Mouse (Mus musculus) forebrain, embryonic 16.5 days (tissue): ENCODE results near the gene Padi3. TPM values are rescaled to one million over a fixed set of nuclear protein-coding genes. Genes with fewer than 3 reads are reported as not detected.
A peak's percentile ranks its signal among the peaks of the same experiment; 100 is the strongest.

Experiments used
- ATAC-seq: fragments of 200-750 bp; cut with Nextera tagmentation; 2 replicates; pipeline ENCODE4 v1.8.0; 2017; ENCODE audit warnings: mild to moderate bottlenecking, moderate library complexity
- H3K27ac ChIP-seq: fragments of 300-500 bp; sonication (generic); 2 replicates; pipeline ENCODE4 v1.5.1; 2014; ENCODE audit warnings: low read length, control low read depth
- H3K27me3 ChIP-seq: fragments of 300-500 bp; sonication (generic); replicated peaks from 2 replicates; pipeline ENCODE4 v1.6.1; 2014; ENCODE audit warnings: low read length; ENCODE audit not compliant: control insufficient read depth, insufficient read depth
- H3K36me3 ChIP-seq: fragments of 300-500 bp; sonication (generic); 2 replicates; pipeline ENCODE4 v1.6.1; 2014; ENCODE audit not compliant: control insufficient read depth, insufficient read depth
- H3K4me1 ChIP-seq: fragments of 300-500 bp; sonication (generic); replicated peaks from 2 replicates; pipeline ENCODE4 v1.6.1; 2014; ENCODE audit warnings: low read length; ENCODE audit not compliant: control insufficient read depth, insufficient read depth
- H3K4me2 ChIP-seq: fragments of 300-500 bp; sonication (generic); 2 replicates; pipeline ENCODE4 v1.6.1; 2014; ENCODE audit warnings: mild to moderate bottlenecking, low read length, control low read depth
- H3K4me3 ChIP-seq: fragments of 300-500 bp; sonication (generic); replicated peaks from 2 replicates; pipeline ENCODE4 v1.5.1; 2014; ENCODE audit warnings: mild to moderate bottlenecking, low read length, control low read depth
- H3K9ac ChIP-seq: fragments of 300-500 bp; sonication (generic); replicated peaks from 2 replicates; pipeline ENCODE4 v1.6.1; 2014; ENCODE audit warnings: low read depth, low read length, control low read depth
- H3K9me3 ChIP-seq: fragments of 300-500 bp; sonication (generic); 2 replicates; pipeline ENCODE4 v1.6.1; 2016; ENCODE audit warnings: low read length; ENCODE audit not compliant: control insufficient read depth
- WGBS: fragments of 180-500 bp; shearing (Covaris S2); extraction: QIAGEN DNeasy Blood & Tissue Kit; methylation state at CpG from one replicate; pipeline ENCODE4 v1.1.7; 2014; 5-methylcytosine and 5-hydroxymethylcytosine counted together
- polyA plus RNA-seq: library from polyadenylated mRNA; unstranded; fragments of >200 nt; fragmentation: Nextera tagmentation; extraction: Ambion mirVana; gene quantifications from 2 replicates; pipeline ENCODE4 v1.2.1, GENCODE M21; 2015

Gene Padi3
- polyA plus RNA-seq, 1 experiment from 2014 or later: not detected

DNA sequence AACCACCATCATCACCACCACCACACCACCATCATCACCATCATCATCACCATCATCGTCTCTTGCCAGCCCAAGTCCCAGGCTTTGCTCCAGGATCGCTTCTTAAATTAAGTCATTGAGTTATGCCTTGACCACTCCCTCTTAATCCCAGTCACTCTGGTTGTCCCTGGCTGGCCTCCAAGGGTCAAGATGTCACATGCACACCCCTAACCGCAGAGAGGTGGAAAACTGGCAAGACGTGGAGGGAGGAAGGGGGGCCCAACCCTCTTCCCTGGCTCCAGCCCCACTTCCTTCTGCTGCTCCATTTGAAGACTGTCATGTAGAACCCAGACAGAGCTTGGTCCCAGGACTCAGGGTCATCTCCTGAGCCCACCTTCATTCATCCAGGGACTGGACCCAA lies 34.5 kb upstream of the Padi3 start:
- Histone ChIP-seq H3K4me1 (0 out of 2 replicates have a peak, but pooled peaks cover 2% of the 10 kb centered on the region), H3K4me3 (no peak overlapping the region), H3K36me3 (no peaks in the 10 kb centered on the region), H3K27ac (no peak overlapping the region), H3K9me3 (no peaks in the 10 kb centered on the region), H3K4me2 (no peak overlapping the region), H3K9ac (no peak overlapping the region), H3K27me3 (no peaks in the 10 kb centered on the region)
- 71% methylated on average over 4 of the region's 4 CpGs for WGBS
- ATAC-seq: no peak

DNA sequence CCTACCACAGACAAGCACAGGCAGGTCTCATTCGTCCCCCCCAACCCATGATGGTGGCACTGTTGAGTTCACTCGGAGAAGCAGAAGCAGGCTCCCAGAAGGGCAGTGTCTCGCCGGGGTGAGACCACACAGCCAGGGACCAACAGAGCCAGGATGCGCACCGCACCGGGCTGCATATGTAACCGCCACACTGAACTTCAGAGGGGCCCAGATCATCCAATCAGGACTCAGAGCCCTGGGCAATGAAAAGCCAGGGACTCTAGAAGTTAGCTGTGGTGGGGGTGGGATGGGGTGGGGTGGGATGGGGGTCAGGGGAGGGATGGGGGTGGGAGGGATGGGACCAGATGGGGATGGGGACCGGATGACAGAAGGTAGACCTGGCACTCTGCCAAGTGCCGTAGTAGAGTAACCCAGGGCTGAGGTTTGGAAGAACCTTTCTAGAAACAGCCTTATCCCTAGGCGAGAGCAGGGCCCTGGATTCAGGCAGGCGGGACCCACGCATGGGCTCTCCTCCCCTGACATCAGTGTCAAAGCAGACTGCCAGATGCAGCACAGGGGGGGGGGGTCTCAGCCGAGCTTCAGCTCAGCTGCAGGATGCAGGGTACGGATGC lies 33.3 kb upstream of the Padi3 start:
- ATAC-seq: no peak
- 0 out of 2 replicates have a peak, but pooled peaks cover 2% of the 10 kb centered on the region for H3K4me1 ChIP-seq

DNA sequence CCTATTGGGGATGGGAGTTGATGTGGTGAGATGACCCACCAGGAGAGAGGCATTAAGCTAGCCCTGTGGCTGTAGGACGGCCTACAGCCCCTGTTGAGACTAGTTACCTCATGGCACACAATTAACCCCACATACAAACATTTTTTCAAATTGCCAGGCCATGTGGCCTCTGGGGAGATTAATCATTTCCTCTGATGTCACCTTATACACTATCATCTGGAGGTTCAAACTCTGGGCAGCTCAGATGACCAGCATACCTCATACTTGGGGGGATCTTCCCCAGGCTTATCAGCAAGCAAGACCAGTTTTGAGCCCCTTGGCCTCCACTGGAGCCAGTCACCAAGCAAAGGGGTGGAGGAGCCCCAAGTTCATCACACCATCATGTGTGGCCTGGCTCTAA lies 32.5 kb upstream of the Padi3 start:
- no peak overlapping the region for H3K9ac ChIP-seq
- 60% methylated on average over 1 of the region's 1 CpGs for WGBS
- no peak overlapping the region for H3K4me3 ChIP-seq
- no peaks in the 10 kb centered on the region for H3K27me3 ChIP-seq
- H3K27ac ChIP-seq: no peak overlapping the region
- H3K36me3 ChIP-seq: no peaks in the 10 kb centered on the region
- H3K9me3 ChIP-seq: no peaks in the 10 kb centered on the region
- H3K4me1 ChIP-seq: 0 out of 2 replicates have a peak, but pooled peaks cover 2% of the 10 kb centered on the region
- no peak for ATAC-seq
- no peak overlapping the region for H3K4me2 ChIP-seq

More for the DNA sequence above, 33.3 kb upstream of the Padi3 start:
- Histone ChIP-seq H3K4me2 (no peak overlapping the region), H3K4me3 (no peak overlapping the region), H3K27me3 (no peaks in the 10 kb centered on the region), H3K9me3 (no peaks in the 10 kb centered on the region), H3K36me3 (no peaks in the 10 kb centered on the region), H3K27ac (no peak overlapping the region), H3K9ac (no peak overlapping the region)
- 52% methylated on average over 15 of the region's 15 CpGs for WGBS

DNA sequence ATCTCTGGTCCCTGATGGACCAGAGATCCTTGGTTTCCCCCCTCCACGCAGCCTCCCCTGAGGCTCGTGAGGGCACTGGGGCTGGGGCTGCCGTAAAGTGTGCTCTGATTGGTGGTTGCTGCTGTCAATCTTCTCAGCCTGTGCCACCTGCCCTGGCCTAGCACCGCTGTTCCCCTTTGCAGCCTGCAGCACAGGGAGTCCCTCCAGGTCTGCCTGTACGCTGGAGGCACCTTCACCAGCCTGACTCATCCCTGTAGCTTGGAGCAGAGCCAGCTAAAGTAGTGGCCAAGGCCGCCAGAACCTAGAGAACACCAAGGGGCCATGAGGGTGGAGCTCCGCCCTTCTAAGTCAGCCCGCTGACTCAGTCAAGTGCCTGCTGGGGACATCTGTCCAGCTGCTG lies 27.4 kb upstream of the Padi3 start:
- Histone ChIP-seq H3K27ac (no peak overlapping the region), H3K9me3 (no peaks in the 10 kb centered on the region), H3K27me3 (no peaks in the 10 kb centered on the region), H3K9ac (no peak overlapping the region), H3K36me3 (no peaks in the 10 kb centered on the region), H3K4me2 (no peak overlapping the region), H3K4me1 (0 out of 2 replicates have a peak, but pooled peaks cover 6% of the 10 kb centered on the region), H3K4me3 (no peak overlapping the region)
- WGBS: 22% methylated on average over 8 of the region's 8 CpGs
- no peak for ATAC-seq

DNA sequence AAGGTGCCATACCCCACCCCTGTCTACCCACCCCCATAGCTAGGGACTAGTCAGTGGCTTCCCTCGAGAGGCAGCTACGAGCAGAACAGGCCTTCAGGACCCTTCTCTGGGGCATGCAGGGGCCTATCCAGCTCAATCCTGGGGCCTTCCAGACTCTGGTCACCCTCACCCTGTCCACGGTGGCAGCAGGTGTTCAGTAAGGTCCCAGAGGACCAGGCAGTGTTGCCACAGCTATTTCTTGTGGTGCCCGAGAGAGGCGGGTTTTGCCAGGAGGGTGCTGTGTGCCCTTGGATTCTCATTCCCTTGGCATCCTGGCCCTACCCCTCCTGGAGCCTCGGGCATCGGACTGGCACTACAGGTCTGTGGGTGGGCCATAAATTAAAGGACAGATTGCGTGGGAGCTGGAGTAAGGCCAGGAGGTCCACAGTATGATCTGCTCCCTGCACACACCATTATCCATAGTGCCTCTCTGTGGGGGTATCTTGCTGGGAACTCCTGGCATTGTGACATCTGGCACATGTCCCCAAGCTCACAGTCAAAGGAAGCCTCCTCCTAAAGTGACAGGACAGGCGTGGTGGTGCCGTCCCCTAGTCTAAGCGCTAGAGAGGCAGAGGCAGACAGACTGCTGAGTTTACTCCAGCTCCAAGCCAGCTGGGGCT lies 25.9 kb upstream of the Padi3 start:
- no peak overlapping the region for H3K4me3 ChIP-seq
- 0 out of 2 replicates have a peak, but pooled peaks have one; percentile 33 for ATAC-seq
- no peak overlapping the region for H3K4me2 ChIP-seq
- no peak overlapping the region for H3K27ac ChIP-seq
- 0 out of 2 replicates have a peak, but pooled peaks cover 6% of the 10 kb centered on the region for H3K4me1 ChIP-seq
- no peaks in the 10 kb centered on the region for H3K27me3 ChIP-seq
- no peaks in the 10 kb centered on the region for H3K36me3 ChIP-seq
- H3K9me3 ChIP-seq: no peaks in the 10 kb centered on the region
- WGBS: 46% methylated on average over 11 of the region's 11 CpGs
- no peak overlapping the region for H3K9ac ChIP-seq

DNA sequence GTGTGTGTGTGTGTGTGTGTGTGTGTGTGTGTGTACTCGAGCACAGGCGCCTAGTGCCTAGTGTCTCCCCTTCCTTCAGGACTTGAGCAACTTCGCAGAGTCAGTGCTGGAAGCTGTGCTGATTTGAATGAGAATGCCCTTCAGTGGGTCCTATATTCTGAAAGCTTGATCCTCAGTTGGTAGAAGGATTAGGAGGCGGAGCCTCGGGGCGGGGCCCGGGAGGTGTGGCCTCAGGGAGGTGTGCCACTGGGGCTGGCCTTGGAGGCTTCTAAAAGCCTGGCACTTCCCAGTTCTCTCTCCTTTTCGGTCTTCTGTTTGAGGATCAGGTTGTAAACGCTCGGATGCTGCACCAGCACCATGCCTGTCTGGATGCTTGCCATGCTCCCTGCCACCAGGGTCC lies 25.2 kb upstream of the Padi3 start:
- Histone ChIP-seq H3K9me3 (no peaks in the 10 kb centered on the region), H3K27me3 (no peaks in the 10 kb centered on the region), H3K4me2 (no peak overlapping the region), H3K27ac (no peak overlapping the region), H3K4me3 (no peak overlapping the region), H3K4me1 (0 out of 2 replicates have a peak, but pooled peaks cover 6% of the 10 kb centered on the region), H3K36me3 (no peaks in the 10 kb centered on the region), H3K9ac (no peak overlapping the region)
- WGBS: 0% methylated on average over 10 of the region's 10 CpGs
- ATAC-seq: peak; percentile 81

DNA sequence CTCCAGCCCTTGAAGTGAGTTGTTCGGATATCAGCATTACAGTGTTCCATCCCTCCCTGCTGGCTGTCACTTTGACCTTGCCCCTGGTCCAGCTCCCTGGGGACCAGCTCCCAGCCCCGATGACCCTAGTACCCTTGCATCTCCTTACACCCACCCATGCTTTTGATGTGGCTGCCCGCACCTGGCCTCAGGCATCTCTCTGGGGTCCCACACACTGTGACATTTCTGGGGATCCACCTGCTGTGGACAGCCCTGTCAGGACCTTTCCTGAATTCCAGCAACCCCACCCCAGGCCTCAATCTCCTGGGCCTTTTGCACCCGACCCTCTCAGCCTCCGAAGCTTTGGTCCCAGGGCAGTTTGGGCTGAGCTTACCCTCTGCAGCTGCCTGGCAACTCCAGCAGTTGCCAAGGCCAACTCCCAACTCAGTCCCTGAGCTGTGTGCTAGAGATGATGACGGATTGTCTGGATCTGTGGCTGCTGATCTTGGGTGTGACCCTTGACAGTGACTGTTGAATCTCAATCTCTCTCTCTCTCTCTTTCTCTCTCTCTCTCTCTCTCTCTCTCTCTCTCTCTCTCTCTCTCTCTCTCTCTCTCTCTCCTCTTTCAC lies 24.0 kb upstream of the Padi3 start:
- 78% methylated on average over 6 of the region's 6 CpGs for WGBS
- no peak overlapping the region for H3K4me3 ChIP-seq
- no peaks in the 10 kb centered on the region for H3K9me3 ChIP-seq
- H3K36me3 ChIP-seq: no peaks in the 10 kb centered on the region
- H3K4me1 ChIP-seq: 0 out of 2 replicates have a peak, but pooled peaks cover 6% of the 10 kb centered on the region
- H3K9ac ChIP-seq: no peak overlapping the region
- no peaks in the 10 kb centered on the region for H3K27me3 ChIP-seq
- H3K27ac ChIP-seq: no peak overlapping the region
- H3K4me2 ChIP-seq: no peak overlapping the region
- no peak for ATAC-seq

DNA sequence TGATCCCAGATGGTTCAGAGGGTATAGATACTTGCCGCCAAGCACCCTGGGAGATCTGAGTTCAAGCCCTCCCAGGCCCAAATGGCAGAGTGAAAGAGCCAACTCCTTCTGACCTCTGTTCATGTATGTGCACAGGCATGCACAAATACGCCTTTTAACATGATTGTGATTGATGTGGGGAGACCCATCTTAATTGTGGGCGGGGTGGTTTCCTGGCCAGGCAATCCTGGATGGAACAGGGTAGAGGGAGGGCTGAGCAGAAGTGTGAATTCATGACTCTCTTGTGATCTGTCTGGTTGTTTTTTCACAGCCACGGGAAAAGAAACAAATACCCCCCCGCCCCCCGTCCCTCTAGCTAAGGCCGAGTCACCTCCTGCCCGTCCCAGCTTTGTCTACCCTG lies 22.4 kb upstream of the Padi3 start:
- WGBS: 52% methylated on average over 8 of the region's 8 CpGs
- Histone ChIP-seq H3K9ac (no peak overlapping the region), H3K4me2 (no peak overlapping the region), H3K4me1 (0 out of 2 replicates have a peak, but pooled peaks cover 6% of the 10 kb centered on the region), H3K4me3 (no peak overlapping the region), H3K9me3 (no peaks in the 10 kb centered on the region), H3K27me3 (no peaks in the 10 kb centered on the region), H3K36me3 (no peaks in the 10 kb centered on the region), H3K27ac (no peak overlapping the region)
- no peak for ATAC-seq

DNA sequence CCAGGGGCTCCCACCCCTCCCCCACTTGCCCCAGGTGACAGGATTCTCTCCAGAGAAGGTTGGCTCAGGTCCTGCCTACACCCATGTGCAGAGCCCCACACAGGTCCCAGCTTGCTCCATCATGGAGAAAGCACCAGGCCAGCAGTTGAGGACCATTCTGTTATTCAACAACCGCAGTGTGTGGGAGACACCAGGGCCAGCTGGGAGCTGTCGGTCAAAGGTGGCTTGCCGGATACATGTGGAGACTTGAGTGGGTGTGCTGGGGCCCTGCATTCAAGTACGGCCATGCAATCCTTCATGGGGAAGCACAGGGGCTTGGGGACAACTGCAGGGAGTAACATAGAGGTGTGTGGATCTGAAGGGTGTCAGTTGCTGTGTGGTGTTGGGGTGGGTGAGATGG lies 21.4 kb upstream of the Padi3 start:
- H3K27ac ChIP-seq: no peak overlapping the region
- WGBS: 92% methylated on average over 4 of the region's 4 CpGs
- H3K4me1 ChIP-seq: 0 out of 2 replicates have a peak, but pooled peaks cover 6% of the 10 kb centered on the region
- H3K4me3 ChIP-seq: no peak overlapping the region
- no peaks in the 10 kb centered on the region for H3K9me3 ChIP-seq
- H3K4me2 ChIP-seq: no peak overlapping the region
- ATAC-seq: no peak
- H3K36me3 ChIP-seq: no peaks in the 10 kb centered on the region
- no peak overlapping the region for H3K9ac ChIP-seq
- H3K27me3 ChIP-seq: no peaks in the 10 kb centered on the region
